Comparison of ENCODE assay signal across 8 mouse cellular contexts in genomic region chr13:54446686-54447495, GRCm38 (mm10). TPM values are rescaled to one million over a fixed set of nuclear protein-coding genes. Genes with fewer than 3 reads are reported as not detected.
A peak's percentile ranks its signal among the peaks of the same experiment; 100 is the strongest.
DNase-seq lines count a peak whose midpoint lies in the region; ATAC-seq and TF ChIP-seq lines count a peak whose summit lies in the region.

No protein-coding gene starts in this region.

- H3K4me2 ChIP-seq in forebrain, embryonic 14.5 days (ENCODE audit: low read length) = no peak overlapping the region
- no peak overlapping the region for H3K4me2 ChIP-seq in liver, postnatal 0 days (ENCODE audit: low read depth, low read length)
- peak overlapping the region; percentile 38 for H3K4me2 ChIP-seq in neural tube, embryonic 15.5 days

- ATAC-seq in cerebellum, adult (ENCODE audit: insufficient number of reproducible peaks, low FRiP score, low TSS enrichment) = peak; percentile 61
- ATAC-seq in forebrain, embryonic 14.5 days = peak; percentile 88
- ATAC-seq in liver, postnatal 0 days = peak; percentile 67
- ATAC-seq in neural tube, embryonic 15.5 days (ENCODE audit: low FRiP score) = peak; percentile 85

- no peak overlapping the region for H3K4me3 ChIP-seq in ES-Bruce4 (ENCODE audit: low read depth, low read length)
- no peak overlapping the region for H3K4me3 ChIP-seq in forebrain, embryonic 14.5 days (ENCODE audit: low read depth, low read length)
- no peak overlapping the region for H3K4me3 ChIP-seq in liver, postnatal 0 days (ENCODE audit: low read depth, low read length)
- 0 out of 2 replicates have a peak overlapping the region, but pooled peaks have one; percentile 9 for H3K4me3 ChIP-seq in neural tube, embryonic 15.5 days (replicated peaks)

- no peak overlapping the region for H3K9ac ChIP-seq in ES-Bruce4 (ENCODE audit: low read depth, poor library complexity, severe bottlenecking)
- no peak overlapping the region for H3K9ac ChIP-seq in forebrain, embryonic 14.5 days (ENCODE audit: low read length)
- no peak overlapping the region for H3K9ac ChIP-seq in liver, postnatal 0 days (replicated peaks)
- H3K9ac ChIP-seq in neural tube, embryonic 15.5 days (replicated peaks) = no peak overlapping the region

- 20% methylated on average over 19 of the region's 19 CpGs for WGBS in forebrain, embryonic 14.5 days
- WGBS in liver, postnatal 0 days (ENCODE audit: insufficient replicate concordance) = 34% methylated on average over 19 of the region's 19 CpGs
- 28% methylated on average over 19 of the region's 19 CpGs for WGBS in neural tube, embryonic 15.5 days

- H3K27ac ChIP-seq in ES-Bruce4 (ENCODE audit: insufficient read depth, low read length) = no peak overlapping the region
- H3K27ac ChIP-seq in forebrain, embryonic 14.5 days (ENCODE audit: low read depth, low read length) = no peak overlapping the region
- H3K27ac ChIP-seq in liver, postnatal 0 days (ENCODE audit: low read depth) = no peak overlapping the region
- H3K27ac ChIP-seq in neural tube, embryonic 15.5 days (replicated peaks) = no peak overlapping the region; the same call in 1 of the 2 replicates

- H3K36me3 ChIP-seq in ES-Bruce4 (ENCODE audit: control insufficient read depth, insufficient read depth, low read length, poor library complexity, severe bottlenecking) = no peaks in the 10 kb centered on the region
- H3K36me3 ChIP-seq in forebrain, embryonic 14.5 days (ENCODE audit: control insufficient read depth, insufficient read depth, low read length) = no peaks in the 10 kb centered on the region
- no peaks in the 10 kb centered on the region for H3K36me3 ChIP-seq in liver, postnatal 0 days (replicated peaks; ENCODE audit: insufficient read depth, low read length)
- H3K36me3 ChIP-seq in neural tube, embryonic 15.5 days = no peaks in the 10 kb centered on the region

- no peak for TF ChIP-seq POLR2A in ES-Bruce4 (IDR thresholded peaks at IDR 0.05; ENCODE audit: insufficient read depth, low read length)

- peak; percentile 99 for TF ChIP-seq CTCF in ES-Bruce4 (IDR thresholded peaks at IDR 0.05; ENCODE audit: low read depth, low read length)
- peak; percentile 99 for TF ChIP-seq CTCF in liver, postnatal 0 days (IDR thresholded peaks at IDR 0.05; ENCODE audit: low read depth)

- intact Hi-C loops in heart, postnatal 14 days (cut with DNase I) = loop anchor here (1.0 kb wide), 3 partner anchors 75 to 334 kb away; no protein-coding TSS in a partner anchor

- no peaks in the 10 kb centered on the region for H3K9me3 ChIP-seq in ES-Bruce4 (replicated peaks; ENCODE audit: control insufficient read depth, insufficient read depth, low read length, poor library complexity, severe bottlenecking)
- no peaks in the 10 kb centered on the region for H3K9me3 ChIP-seq in forebrain, embryonic 14.5 days (replicated peaks; ENCODE audit: control insufficient read depth, low read length)
- H3K9me3 ChIP-seq in liver, postnatal 0 days (ENCODE audit: low read length) = 0 out of 2 replicates have a peak, but pooled peaks cover under 1% of the 10 kb centered on the region
- H3K9me3 ChIP-seq in neural tube, embryonic 15.5 days (replicated peaks) = no peaks in the 10 kb centered on the region

- no peaks in the 10 kb centered on the region for H3K4me1 ChIP-seq in ES-Bruce4 (ENCODE audit: control insufficient read depth, insufficient read depth, low read length)
- peaks cover 3% of the 10 kb centered on the region; the same call in 1 of the 2 replicates for H3K4me1 ChIP-seq in forebrain, embryonic 14.5 days (ENCODE audit: control insufficient read depth, insufficient read depth, low read length)
- H3K4me1 ChIP-seq in liver, postnatal 0 days (ENCODE audit: insufficient read depth) = peaks cover 3% of the 10 kb centered on the region; the same call in 1 of the 2 replicates
- H3K4me1 ChIP-seq in neural tube, embryonic 15.5 days = peaks cover 17% of the 10 kb centered on the region

- no peaks in the 10 kb centered on the region for H3K27me3 ChIP-seq in ES-Bruce4 (ENCODE audit: control insufficient read depth, insufficient read depth, low read length, poor library complexity, severe bottlenecking)
- H3K27me3 ChIP-seq in forebrain, embryonic 14.5 days (replicated peaks; ENCODE audit: control insufficient read depth, insufficient read depth, low read length) = no peaks in the 10 kb centered on the region
- H3K27me3 ChIP-seq in liver, postnatal 0 days (ENCODE audit: insufficient read depth, low read length) = 0 out of 2 replicates have a peak, but pooled peaks cover 4% of the 10 kb centered on the region
- no peaks in the 10 kb centered on the region for H3K27me3 ChIP-seq in neural tube, embryonic 15.5 days (replicated peaks)

- TF ChIP-seq EP300 in ES-Bruce4 (IDR thresholded peaks at IDR 0.05; ENCODE audit: insufficient read depth, low read depth, low read length) = 0 out of 2 replicates have a peak, but pooled peaks have one; percentile 13
- no peak for TF ChIP-seq EP300 in liver, postnatal 0 days (IDR thresholded peaks at IDR 0.05; ENCODE audit: low read depth)

- peak; percentile 91 for DNase-seq in forebrain, embryonic 14.5 days (ENCODE audit: low spot score)
- peak; percentile 81 to 89 for DNase-seq in heart, postnatal 14 days
- DNase-seq in layer of hippocampus, adult 11-12 months (ENCODE audit: low spot score) = peak; percentile 89
- peak; percentile 85 for DNase-seq in liver, postnatal 0 days
- peak; percentile 90 for DNase-seq in testis, postnatal 10 days (ENCODE audit: low spot score)

RNA-seq across cellular contexts. Expression of gene Thoc3, which starts 21.8 kb away (rescaled TPM):
- polyA plus RNA-seq in ES-Bruce4 (2011; ENCODE audit: insufficient read depth, insufficient read length, low read depth, missing spikeins) = 38.7 and 41.5 TPM in 2 replicates
- 114 and 117 TPM in 2 replicates for polyA plus RNA-seq in forebrain, embryonic 14.5 days (2014; fragmentation: Nextera tagmentation; extraction: Ambion mirVana)
- total RNA-seq in heart, postnatal 14 days (2021) = 10 to 100 TPM; 23.4 to 26.0 TPM
- 32.8 and 37.4 TPM in 2 replicates for polyA plus RNA-seq in liver, postnatal 0 days (2015; fragmentation: Nextera tagmentation; extraction: Ambion mirVana)
- 85.8 and 89.9 TPM in 2 replicates for polyA plus RNA-seq in neural tube, embryonic 15.5 days (2015; fragmentation: Nextera tagmentation; extraction: Ambion mirVana)

RNA-seq across cellular contexts. Expression of gene Simc1, which starts 56.7 kb away (rescaled TPM):
- 19.1 and 22.8 TPM in 2 replicates for polyA plus RNA-seq in ES-Bruce4 (2011; ENCODE audit: insufficient read depth, insufficient read length, low read depth, missing spikeins)
- 23.0 and 25.9 TPM in 2 replicates for polyA plus RNA-seq in forebrain, embryonic 14.5 days (2014; fragmentation: Nextera tagmentation; extraction: Ambion mirVana)
- 1 to 10 TPM; 1.8 to 2.8 TPM for total RNA-seq in heart, postnatal 14 days (2021)
- polyA plus RNA-seq in liver, postnatal 0 days (2015; fragmentation: Nextera tagmentation; extraction: Ambion mirVana) = 1.5 TPM in 2 replicates
- 19.8 and 20.1 TPM in 2 replicates for polyA plus RNA-seq in neural tube, embryonic 15.5 days (2015; fragmentation: Nextera tagmentation; extraction: Ambion mirVana)
